Mouse (Mus musculus): ENCODE measurements at regions not wholly inside any gene's neighbourhood (a gene's known extent, or its start where the extent isn't known, plus 50 kb on each side); places are given as distances from the start of the nearest gene placed in this dataset.

DNA sequence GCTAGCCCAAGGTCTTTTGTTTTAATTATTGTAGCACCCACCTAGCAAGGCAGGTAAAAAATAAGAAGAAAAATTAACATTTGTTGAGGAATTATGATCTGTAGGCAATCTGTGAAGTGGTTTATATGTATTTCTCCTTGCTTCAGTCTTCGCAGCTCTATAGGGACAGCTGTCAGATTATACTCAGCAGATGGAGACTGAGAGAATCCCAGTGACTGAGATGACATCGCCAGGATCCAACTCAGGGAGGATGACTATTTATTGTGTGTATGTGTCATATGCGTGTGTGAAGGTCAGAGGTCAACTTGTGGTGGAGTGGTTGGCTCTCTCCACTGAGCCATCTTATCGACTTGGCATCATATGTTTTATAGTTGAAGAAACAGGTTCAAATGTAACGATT lies 362.0 kb upstream of the Chd6 start:
- no peaks in the 10 kb centered on the region for H3K27me3 ChIP-seq (replicated peaks)
- H3K9me3 ChIP-seq: no peaks in the 10 kb centered on the region
- no peak overlapping the region for H3K4me3 ChIP-seq (replicated peaks)
- WGBS: 81% methylated on average over 5 of the region's 5 CpGs
- no peak overlapping the region for H3K9ac ChIP-seq
- no peaks in the 10 kb centered on the region for H3K36me3 ChIP-seq
- no peak overlapping the region for H3K4me2 ChIP-seq
- no peaks in the 10 kb centered on the region for H3K4me1 ChIP-seq
- H3K27ac ChIP-seq: no peak overlapping the region
- ATAC-seq (ENCODE audit: insufficient read depth, low FRiP score, low read depth): no peak

DNA sequence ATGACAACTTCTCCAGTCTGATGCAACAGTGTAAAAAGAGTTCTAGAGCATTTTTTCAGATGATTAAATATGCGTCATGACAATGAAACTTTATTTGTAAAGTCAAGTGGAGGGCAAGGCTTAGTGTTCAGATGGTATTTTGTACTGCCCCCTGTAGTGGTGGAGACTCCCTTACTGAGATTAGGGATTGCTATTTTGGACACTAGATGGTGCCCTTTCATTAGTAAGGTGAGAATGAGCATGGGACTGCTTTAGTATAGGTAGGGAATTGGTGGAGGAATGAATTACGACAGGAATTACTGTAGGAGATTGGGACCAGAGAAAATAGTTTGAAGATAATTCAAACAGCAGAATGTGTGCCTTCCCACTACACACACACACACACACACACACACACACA lies 361.1 kb upstream of the Chd6 start:
- WGBS: 24% methylated on average over 2 of the region's 2 CpGs
- Histone ChIP-seq H3K36me3 (no peaks in the 10 kb centered on the region), H3K9ac (no peak overlapping the region), H3K4me1 (no peaks in the 10 kb centered on the region), H3K4me2 (no peak overlapping the region), H3K9me3 (no peaks in the 10 kb centered on the region), H3K27ac (no peak overlapping the region), H3K4me3 (replicated peaks) (no peak overlapping the region), H3K27me3 (replicated peaks) (no peaks in the 10 kb centered on the region)
- no peak for ATAC-seq (ENCODE audit: insufficient read depth, low FRiP score, low read depth)

DNA sequence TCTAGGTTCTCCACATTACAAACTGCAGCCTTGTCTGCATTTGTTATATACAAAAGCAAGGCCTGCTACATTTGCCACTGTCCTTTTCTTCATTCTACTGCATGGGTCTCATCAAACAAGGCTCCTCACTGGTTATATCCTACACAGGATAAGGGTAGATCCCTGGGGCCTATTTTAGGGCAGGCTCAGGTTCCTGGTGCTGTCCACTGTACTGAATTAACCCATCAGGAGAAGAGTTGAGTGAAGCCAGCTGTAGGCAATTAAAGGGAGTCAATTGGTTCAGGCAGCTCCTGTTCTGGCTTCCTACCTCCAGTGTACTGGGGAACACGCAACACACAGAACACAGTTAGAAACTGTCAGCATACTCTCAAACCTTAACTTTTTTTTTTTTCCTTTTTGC lies 358.2 kb upstream of the Chd6 start:
- Histone ChIP-seq H3K27me3 (replicated peaks) (no peaks in the 10 kb centered on the region), H3K36me3 (no peaks in the 10 kb centered on the region), H3K9ac (no peak overlapping the region), H3K27ac (no peak overlapping the region), H3K9me3 (no peaks in the 10 kb centered on the region), H3K4me2 (no peak overlapping the region), H3K4me1 (no peaks in the 10 kb centered on the region), H3K4me3 (replicated peaks) (no peak overlapping the region)
- WGBS: 45% methylated on average over 1 of the region's 1 CpGs
- no peak for ATAC-seq (ENCODE audit: insufficient read depth, low FRiP score, low read depth)

DNA sequence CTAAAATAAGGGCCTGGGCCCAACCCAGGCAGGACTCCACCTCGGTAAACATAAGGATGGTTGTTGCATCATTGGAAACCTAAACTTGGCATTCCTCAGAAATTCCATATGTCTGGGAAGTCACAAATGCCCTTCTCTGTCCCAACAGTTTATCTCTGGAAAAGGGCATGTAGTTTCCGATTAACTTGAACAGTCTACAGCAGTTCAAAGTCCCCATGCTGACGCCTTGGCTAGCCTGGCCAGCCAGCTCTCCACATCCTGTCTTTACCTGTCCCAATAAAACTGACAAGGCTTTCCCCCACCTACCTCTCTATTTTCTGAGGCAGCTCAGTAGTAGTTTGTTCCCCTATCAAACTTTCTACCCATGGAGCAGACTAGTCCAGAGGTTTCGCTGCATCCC lies 351.7 kb upstream of the Chd6 start:
- H3K4me2 ChIP-seq: no peak overlapping the region
- H3K9ac ChIP-seq: no peak overlapping the region
- H3K4me3 ChIP-seq (replicated peaks): no peak overlapping the region
- no peaks in the 10 kb centered on the region for H3K9me3 ChIP-seq
- 0 out of 2 replicates have a peak, but pooled peaks cover 4% of the 10 kb centered on the region for H3K4me1 ChIP-seq
- 86% methylated on average over 4 of the region's 4 CpGs for WGBS
- H3K27ac ChIP-seq: no peak overlapping the region
- H3K27me3 ChIP-seq (replicated peaks): no peaks in the 10 kb centered on the region
- H3K36me3 ChIP-seq: no peaks in the 10 kb centered on the region
- ATAC-seq (ENCODE audit: insufficient read depth, low FRiP score, low read depth): no peak

DNA sequence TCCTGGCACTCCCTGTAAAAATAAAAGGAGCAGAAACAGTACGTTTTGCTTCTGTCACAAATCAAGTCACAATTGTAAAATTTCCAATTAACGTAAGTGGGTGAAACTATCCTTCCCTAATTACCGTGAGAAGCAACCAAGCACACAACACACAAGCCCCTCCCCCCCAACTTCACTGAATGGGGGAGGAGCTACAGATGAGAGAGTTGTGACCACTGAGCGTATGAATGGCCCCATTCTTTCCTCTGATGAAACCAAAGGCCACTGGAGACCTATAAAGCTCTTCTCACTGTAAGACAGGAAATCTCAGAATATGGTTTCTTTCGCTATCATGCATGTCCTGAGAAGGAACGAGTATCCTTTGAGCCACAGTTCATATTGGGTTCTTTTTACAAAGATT lies 345.6 kb upstream of the Chd6 start:
- Histone ChIP-seq H3K4me3 (replicated peaks) (no peak overlapping the region), H3K9me3 (no peaks in the 10 kb centered on the region), H3K9ac (no peak overlapping the region), H3K4me1 (0 out of 2 replicates have a peak, but pooled peaks cover 4% of the 10 kb centered on the region), H3K27me3 (replicated peaks) (no peaks in the 10 kb centered on the region), H3K4me2 (no peak overlapping the region), H3K36me3 (no peaks in the 10 kb centered on the region), H3K27ac (no peak overlapping the region)
- no peak for ATAC-seq (ENCODE audit: insufficient read depth, low FRiP score, low read depth)
- 73% methylated on average over 6 of the region's 6 CpGs for WGBS

DNA sequence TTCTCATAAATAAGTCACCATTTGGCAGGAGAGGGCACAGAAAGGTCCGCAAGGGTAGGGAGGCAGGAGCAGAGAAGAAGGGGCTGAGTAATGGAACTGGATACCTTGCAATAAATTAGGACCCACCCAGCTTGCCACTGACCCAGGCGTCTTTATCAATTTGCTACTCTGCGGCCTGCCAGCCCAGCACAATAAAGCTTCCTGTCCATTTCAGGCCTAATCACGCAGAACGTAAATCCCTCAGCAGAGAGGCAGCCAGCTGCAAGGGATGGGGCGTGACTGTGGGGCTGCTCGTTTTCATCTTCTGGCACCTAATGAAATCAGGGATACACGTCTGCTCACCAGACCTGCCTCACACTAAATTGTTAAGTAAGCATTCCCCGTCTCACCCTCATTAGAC lies 324.9 kb upstream of the Chd6 start:
- no peak overlapping the region for H3K4me2 ChIP-seq
- H3K27me3 ChIP-seq (replicated peaks): no peaks in the 10 kb centered on the region
- no peaks in the 10 kb centered on the region for H3K4me1 ChIP-seq
- no peak overlapping the region for H3K27ac ChIP-seq
- no peak overlapping the region for H3K9ac ChIP-seq
- no peaks in the 10 kb centered on the region for H3K9me3 ChIP-seq
- 47% methylated on average over 9 of the region's 9 CpGs for WGBS
- no peaks in the 10 kb centered on the region for H3K36me3 ChIP-seq
- no peak for ATAC-seq (ENCODE audit: insufficient read depth, low FRiP score, low read depth)
- H3K4me3 ChIP-seq (replicated peaks): no peak overlapping the region

DNA sequence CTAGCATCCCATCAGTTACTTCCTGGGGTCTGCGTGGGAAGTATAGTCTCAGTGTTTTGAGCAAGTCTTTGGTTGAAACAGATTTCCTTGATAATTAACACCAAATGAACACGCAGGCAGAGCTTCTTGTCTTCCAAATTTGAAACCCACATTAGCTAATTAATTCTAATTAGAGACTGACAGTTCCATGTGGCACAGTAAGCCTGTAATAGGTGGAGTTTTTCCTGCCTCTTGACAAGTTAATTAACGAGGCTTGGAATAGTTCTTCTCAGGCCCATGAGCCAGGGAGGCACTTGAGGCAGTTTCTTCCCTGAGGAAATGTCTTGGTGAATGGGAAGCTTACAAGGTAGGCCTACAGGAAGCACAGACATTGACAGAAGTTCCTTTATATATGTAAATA lies 320.4 kb upstream of the Chd6 start:
- no peak overlapping the region for H3K4me3 ChIP-seq (replicated peaks)
- no peaks in the 10 kb centered on the region for H3K36me3 ChIP-seq
- H3K4me1 ChIP-seq: no peaks in the 10 kb centered on the region
- no peaks in the 10 kb centered on the region for H3K27me3 ChIP-seq (replicated peaks)
- WGBS: 57% methylated on average over 3 of the region's 3 CpGs
- H3K9ac ChIP-seq: no peak overlapping the region
- H3K9me3 ChIP-seq: no peaks in the 10 kb centered on the region
- no peak for ATAC-seq (ENCODE audit: insufficient read depth, low FRiP score, low read depth)
- H3K27ac ChIP-seq: no peak overlapping the region
- H3K4me2 ChIP-seq: no peak overlapping the region

DNA sequence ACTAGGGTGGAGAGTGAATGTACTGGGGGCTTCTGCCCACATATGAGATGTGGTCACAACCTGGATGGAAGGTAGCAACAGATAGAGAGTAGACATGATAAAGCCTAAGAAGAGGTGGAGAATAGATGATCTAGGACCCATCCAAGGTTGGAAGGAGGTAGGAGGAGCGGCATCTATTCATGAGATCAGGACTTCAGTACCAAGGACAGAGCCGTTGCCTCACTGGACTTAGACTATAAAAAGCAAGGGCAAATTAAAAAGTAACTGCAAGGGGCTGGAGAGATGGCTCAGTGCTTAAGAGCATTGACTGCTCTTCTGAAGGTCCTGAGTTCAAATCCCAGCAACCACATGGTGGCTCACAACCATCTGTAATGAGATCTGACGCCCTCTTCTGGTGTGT lies 316.7 kb upstream of the Chd6 start:
- no peak overlapping the region for H3K4me2 ChIP-seq
- no peaks in the 10 kb centered on the region for H3K9me3 ChIP-seq
- no peak overlapping the region for H3K9ac ChIP-seq
- H3K27ac ChIP-seq: no peak overlapping the region
- H3K4me3 ChIP-seq (replicated peaks): no peak overlapping the region
- no peak for ATAC-seq (ENCODE audit: insufficient read depth, low FRiP score, low read depth)
- 34% methylated on average over 3 of the region's 3 CpGs for WGBS
- H3K36me3 ChIP-seq: no peaks in the 10 kb centered on the region
- no peaks in the 10 kb centered on the region for H3K4me1 ChIP-seq
- no peaks in the 10 kb centered on the region for H3K27me3 ChIP-seq (replicated peaks)

DNA sequence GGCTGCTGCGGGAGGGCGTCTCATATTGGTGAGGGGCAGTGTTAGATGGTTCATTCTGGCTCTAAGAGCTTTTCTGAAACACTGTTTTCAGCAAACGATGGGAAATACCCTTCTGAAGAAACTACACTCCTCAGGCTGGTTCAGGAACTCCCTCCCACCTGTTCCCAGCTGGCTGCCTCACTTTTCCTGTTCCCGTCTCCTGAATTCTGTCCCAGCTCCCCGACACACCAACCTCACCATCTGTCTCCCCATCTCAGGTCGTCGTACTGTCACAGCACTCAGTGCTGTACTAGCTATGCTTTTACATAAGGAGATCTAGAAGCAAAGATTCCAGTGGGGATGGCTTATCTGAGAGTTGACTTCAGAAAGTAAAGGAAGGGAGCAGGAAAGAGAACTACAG lies 309.2 kb upstream of the Chd6 start:
- H3K9ac ChIP-seq: no peak overlapping the region
- no peak overlapping the region for H3K4me3 ChIP-seq (replicated peaks)
- no peaks in the 10 kb centered on the region for H3K9me3 ChIP-seq
- no peaks in the 10 kb centered on the region for H3K36me3 ChIP-seq
- no peak for ATAC-seq (ENCODE audit: insufficient read depth, low FRiP score, low read depth)
- 79% methylated on average over 7 of the region's 7 CpGs for WGBS
- H3K27me3 ChIP-seq (replicated peaks): no peaks in the 10 kb centered on the region
- no peak overlapping the region for H3K27ac ChIP-seq
- no peak overlapping the region for H3K4me2 ChIP-seq
- H3K4me1 ChIP-seq: no peaks in the 10 kb centered on the region

DNA sequence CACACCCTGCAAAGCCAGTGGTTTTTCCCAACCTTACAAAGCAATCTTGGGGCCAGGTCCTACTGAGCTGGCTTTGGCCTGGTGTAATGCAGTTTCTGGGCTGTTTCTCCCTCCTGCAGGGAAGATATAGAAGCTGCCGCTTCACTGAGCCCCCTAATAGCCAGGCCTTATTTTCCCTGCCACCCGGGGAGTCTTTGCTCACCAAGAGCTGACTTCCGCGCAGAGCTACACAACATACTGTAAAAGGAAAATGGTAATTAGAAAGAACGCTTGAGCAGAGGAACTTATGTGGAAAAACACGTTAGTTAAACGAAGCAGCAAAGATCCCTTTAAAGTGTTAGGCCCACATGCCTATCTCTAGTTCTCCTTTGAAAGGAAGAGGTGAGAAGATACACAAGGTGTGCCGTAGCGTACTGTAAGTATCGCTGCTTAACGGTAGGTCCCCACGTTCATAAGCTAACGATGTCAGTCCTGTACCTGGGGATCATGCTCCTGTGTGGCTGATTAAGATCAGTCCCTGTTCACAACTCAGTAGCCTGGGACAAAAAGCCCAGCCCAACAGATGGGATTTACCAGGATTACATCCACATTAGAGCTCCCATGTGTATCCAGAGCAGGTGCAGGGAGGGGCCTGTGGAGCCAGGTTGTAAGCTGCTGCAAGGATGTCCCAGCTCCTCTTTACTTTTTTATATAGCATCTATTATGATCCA lies 307.5 kb upstream of the Chd6 start:
- no peak overlapping the region for H3K4me3 ChIP-seq (replicated peaks)
- H3K27ac ChIP-seq: no peak overlapping the region
- no peak overlapping the region for H3K9ac ChIP-seq
- no peaks in the 10 kb centered on the region for H3K27me3 ChIP-seq (replicated peaks)
- H3K4me2 ChIP-seq: no peak overlapping the region
- H3K4me1 ChIP-seq: no peaks in the 10 kb centered on the region
- ATAC-seq (ENCODE audit: insufficient read depth, low FRiP score, low read depth): no peak
- no peaks in the 10 kb centered on the region for H3K36me3 ChIP-seq
- 80% methylated on average over 13 of the region's 13 CpGs for WGBS
- H3K9me3 ChIP-seq: no peaks in the 10 kb centered on the region

DNA sequence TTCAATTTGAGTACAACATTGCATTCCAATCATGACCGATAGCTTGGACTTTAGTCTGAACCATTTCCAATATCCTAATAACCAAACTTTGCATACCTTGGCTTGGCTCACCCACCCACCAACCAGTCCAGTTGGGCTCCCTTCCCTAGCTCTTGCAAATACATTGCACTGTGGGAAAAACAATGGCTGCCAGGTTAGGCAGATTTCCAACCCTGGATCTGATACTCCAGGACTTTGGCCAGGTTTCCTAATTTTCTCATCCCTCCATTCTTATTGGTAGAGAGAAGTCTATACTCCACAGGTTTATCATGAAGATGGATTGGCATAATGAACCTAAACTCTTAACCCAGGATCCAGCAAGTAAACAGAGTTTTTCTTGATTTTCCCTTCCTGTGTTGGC lies 299.4 kb upstream of the Chd6 start:
- H3K4me2 ChIP-seq: no peak overlapping the region
- no peak overlapping the region for H3K9ac ChIP-seq
- no peaks in the 10 kb centered on the region for H3K36me3 ChIP-seq
- no peaks in the 10 kb centered on the region for H3K27me3 ChIP-seq (replicated peaks)
- no peak for ATAC-seq (ENCODE audit: insufficient read depth, low FRiP score, low read depth)
- WGBS: 89% methylated on average over 1 of the region's 1 CpGs
- no peak overlapping the region for H3K27ac ChIP-seq
- no peak overlapping the region for H3K4me3 ChIP-seq (replicated peaks)
- no peaks in the 10 kb centered on the region for H3K4me1 ChIP-seq
- no peaks in the 10 kb centered on the region for H3K9me3 ChIP-seq

DNA sequence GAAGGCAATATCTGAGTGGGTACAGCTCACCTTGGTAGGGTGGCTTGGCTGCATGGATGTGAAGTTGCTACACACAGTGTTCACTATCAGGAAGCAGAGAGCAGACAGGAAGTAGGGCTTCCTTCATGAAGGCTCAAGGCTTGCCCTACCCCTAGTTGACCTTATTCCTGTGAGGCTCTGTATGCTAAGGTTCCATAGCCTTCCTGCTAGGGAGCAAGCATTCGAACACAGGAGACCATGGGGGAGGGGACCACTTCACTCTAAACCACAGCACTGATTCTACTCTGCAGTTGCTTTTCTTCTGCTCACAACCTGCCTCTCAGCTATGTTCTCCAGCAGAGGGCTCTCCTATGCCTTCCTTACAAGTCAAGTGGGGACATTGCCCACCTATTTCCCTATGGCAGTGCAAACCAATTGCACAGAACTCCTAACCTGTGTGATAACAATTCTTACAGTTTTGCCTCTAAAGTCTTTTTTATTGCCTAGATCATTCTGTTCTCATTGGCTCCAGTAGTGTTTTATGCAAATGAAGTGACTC lies 297.0 kb upstream of the Chd6 start:
- H3K9ac ChIP-seq: no peak overlapping the region
- no peak overlapping the region for H3K4me2 ChIP-seq
- H3K9me3 ChIP-seq: no peaks in the 10 kb centered on the region
- H3K27ac ChIP-seq: no peak overlapping the region
- H3K4me3 ChIP-seq (replicated peaks): no peak overlapping the region
- ATAC-seq (ENCODE audit: insufficient read depth, low FRiP score, low read depth): no peak
- no peaks in the 10 kb centered on the region for H3K27me3 ChIP-seq (replicated peaks)
- 50% methylated on average over 1 of the region's 1 CpGs for WGBS
- no peaks in the 10 kb centered on the region for H3K36me3 ChIP-seq
- H3K4me1 ChIP-seq: no peaks in the 10 kb centered on the region

DNA sequence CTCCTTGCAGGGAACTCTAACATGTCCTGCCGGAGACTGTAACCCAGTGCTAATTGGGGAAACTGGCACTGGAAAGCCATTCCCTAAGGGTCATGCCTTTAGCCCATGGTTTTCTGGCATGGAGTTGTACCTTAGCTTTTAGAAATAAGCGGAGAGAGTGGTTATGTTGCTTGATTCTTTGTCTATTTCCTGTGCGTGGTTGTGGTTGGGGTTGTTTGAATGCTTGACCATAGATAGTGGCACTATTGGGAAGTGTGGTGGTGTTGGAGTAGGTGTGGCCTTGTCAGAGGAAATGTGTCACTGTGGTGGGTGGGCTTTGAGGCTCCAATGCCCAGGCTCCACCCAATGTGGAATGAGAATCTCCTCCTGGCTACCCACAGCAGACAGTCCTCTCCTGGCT lies 289.2 kb upstream of the Chd6 start:
- Histone ChIP-seq H3K36me3 (no peaks in the 10 kb centered on the region), H3K9me3 (no peaks in the 10 kb centered on the region), H3K27ac (no peak overlapping the region), H3K9ac (no peak overlapping the region), H3K4me2 (no peak overlapping the region), H3K27me3 (replicated peaks) (no peaks in the 10 kb centered on the region), H3K4me3 (replicated peaks) (no peak overlapping the region), H3K4me1 (no peaks in the 10 kb centered on the region)
- ATAC-seq (ENCODE audit: insufficient read depth, low FRiP score, low read depth): no peak
- WGBS: 82% methylated on average over 3 of the region's 3 CpGs

All from stomach, embryonic 15.5 days (tissue).